Mouse (Mus musculus) olfactory bulb, adult 2 months (tissue): ENCODE measurements around the gene Cmtm2b. TPM values are rescaled to one million over a fixed set of nuclear protein-coding genes. Genes with fewer than 3 reads are reported as not detected.
"Not testable (repeated sequence)": the region's sequence is repeated elsewhere in the genome, so short reads cannot be mapped to it uniquely, and the experiment has no call there.

Experiments
- H3K27ac ChIP-seq: fragments of 200-500 bp; 2 replicates; pipeline ENCODE4 v1.5.1; 2012; ENCODE audit warnings: low read depth, low read length; ENCODE audit not compliant: insufficient read depth
- H3K4me1 ChIP-seq: fragments of 200-500 bp; 2 replicates; pipeline ENCODE4 v1.6.1; 2012; ENCODE audit warnings: low read length; ENCODE audit not compliant: control insufficient read depth, insufficient read depth
- H3K4me3 ChIP-seq: fragments of 200-500 bp; 2 replicates; pipeline ENCODE4 v1.5.1; 2012; ENCODE audit warnings: mild to moderate bottlenecking, low read depth, low read length, moderate library complexity; ENCODE audit not compliant: insufficient read depth
- CTCF ChIP-seq: fragments of 200-500 bp; IDR thresholded peaks from 2 replicates; pipeline ENCODE4 v1.5.1; 2012; ENCODE audit warnings: low read depth, mild to moderate bottlenecking, low read length, moderate library complexity; ENCODE audit not compliant: insufficient read depth
- POLR2A ChIP-seq: fragments of 200-500 bp; IDR thresholded peaks from 2 replicates; pipeline ENCODE4 v1.6.1; 2012; ENCODE audit warnings: mild to moderate bottlenecking, low read depth, low read length, moderate library complexity; ENCODE audit not compliant: insufficient read depth
- WGBS: fragments of 180-500 bp; shearing (Covaris S2); methylation state at CpG from one replicate; pipeline ENCODE4 v1.1.7; 2018; 5-methylcytosine and 5-hydroxymethylcytosine counted together
- polyA plus RNA-seq: library from polyadenylated mRNA; stranded (reverse); fragments of >200 nt; gene quantifications from 2 replicates; pipeline ENCODE4 v1.2.4, GENCODE M21; 2012; ENCODE audit warnings: low replicate concordance; ENCODE audit not compliant: missing spikeins, insufficient read depth, insufficient read length

The Cmtm2b gene
- polyA plus RNA-seq: not detected in 2 replicates

DNA sequence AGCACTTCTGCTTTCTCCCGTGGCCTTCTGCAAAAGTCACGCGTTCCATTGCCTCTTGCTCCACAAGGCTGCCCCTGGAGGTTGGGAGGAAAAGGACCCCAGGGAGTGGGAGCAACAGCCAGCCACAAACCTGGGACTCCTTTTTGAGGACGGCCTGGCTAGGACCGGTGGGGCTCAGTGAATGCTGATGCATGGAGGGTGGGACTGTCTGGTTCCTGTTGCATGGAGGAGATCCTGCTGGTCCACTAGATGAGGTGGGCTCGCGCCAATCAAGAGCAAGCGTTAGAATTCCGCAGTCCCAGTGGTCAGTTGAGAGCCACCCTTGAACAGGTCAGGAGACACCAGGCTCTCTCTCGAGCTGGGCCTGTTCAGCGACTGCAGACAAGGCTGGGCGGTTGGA lies at the start of gene Cmtm2b:
Gene Cmtm2b, plus strand, starts transcription at position 301 of the 400 bp plus-strand sequence.
- 90% methylated on average over 12 of the region's 12 CpGs for WGBS
- H3K4me3 ChIP-seq, H3K27ac ChIP-seq, H3K4me1 ChIP-seq: not testable (repeated sequence)

DNA sequence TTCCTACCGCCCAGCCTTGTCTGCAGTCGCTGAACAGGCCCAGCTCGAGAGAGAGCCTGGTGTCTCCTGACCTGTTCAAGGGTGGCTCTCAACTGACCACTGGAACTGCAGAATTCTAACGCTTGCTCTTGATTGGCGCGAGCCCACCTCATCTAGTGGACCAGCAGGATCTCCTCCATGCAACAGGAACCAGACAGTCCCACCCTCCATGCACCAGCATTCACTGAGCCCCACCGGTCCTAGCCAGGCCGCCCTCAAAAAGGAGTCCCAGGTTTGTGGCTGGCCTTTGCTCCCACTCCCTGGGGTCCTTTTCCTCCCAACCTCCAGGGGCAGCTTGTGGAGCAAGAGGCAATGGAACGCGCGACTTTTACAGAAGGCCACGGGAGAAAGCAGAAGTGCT lies 28.9 kb upstream of the Cmtm2b start, which contains the start of gene Cmtm2a:
Gene Cmtm2a, minus strand, starts transcription at position 101 of the 400 bp plus-strand sequence.
- 92% methylated on average over 12 of the region's 12 CpGs for WGBS
- H3K4me1 ChIP-seq, H3K27ac ChIP-seq: not testable (repeated sequence)

DNA sequence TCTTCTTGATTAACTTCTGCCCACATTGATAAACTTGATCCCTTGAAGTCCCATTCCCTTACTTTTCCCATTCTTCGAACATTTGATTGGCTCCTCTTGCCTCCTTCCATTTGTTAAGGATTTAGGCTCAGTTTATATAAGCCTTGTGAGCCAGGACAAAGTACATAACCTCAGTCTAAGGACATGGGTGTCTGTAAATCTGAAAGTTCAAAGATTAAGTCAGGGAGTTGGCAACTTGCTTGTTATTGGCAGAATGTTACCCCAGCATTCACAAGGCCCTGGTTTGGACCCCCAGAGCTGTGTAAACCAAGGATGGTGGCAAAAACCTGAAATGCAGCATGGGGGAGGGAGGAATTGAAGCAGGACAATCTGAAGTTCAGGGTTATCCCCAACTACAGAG lies 27.6 kb upstream of the Cmtm2b start:
- TF ChIP-seq POLR2A (no peak), CTCF (no peak)
- WGBS: 86% methylated on average over 1 of the region's 1 CpGs

More for the DNA sequence above, 28.9 kb upstream of the Cmtm2b start, which contains the start of gene Cmtm2a:
- not testable (repeated sequence) for H3K4me3 ChIP-seq

DNA sequence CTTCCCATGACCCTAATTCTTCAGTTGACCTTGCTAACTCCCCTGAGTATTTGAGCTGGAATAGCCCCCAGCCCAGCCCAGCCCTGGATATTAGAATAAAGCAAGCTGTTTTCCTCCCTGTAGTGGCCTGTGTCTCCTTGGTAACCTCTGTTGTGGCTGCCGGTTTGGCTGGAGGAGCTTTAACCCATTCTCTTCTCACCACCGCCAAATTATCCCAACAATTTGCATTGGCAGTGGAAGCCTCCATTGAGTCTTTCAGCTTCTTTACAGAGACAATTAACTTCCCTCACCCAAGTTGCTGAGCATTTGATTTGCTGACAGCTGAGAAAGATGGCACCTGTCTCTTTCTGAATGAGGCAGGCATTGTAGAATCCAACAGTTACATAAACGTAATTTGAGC lies 20.5 kb upstream of the Cmtm2b start:
- not testable (repeated sequence) for H3K4me1 ChIP-seq, H3K4me3 ChIP-seq, H3K27ac ChIP-seq
- 30% methylated on average over 3 of the region's 3 CpGs for WGBS

More for the DNA sequence above, 27.6 kb upstream of the Cmtm2b start:
- Histone ChIP-seq H3K4me3 (no peak overlapping the region), H3K4me1 (no peaks in the 10 kb centered on the region), H3K27ac (no peak overlapping the region)

DNA sequence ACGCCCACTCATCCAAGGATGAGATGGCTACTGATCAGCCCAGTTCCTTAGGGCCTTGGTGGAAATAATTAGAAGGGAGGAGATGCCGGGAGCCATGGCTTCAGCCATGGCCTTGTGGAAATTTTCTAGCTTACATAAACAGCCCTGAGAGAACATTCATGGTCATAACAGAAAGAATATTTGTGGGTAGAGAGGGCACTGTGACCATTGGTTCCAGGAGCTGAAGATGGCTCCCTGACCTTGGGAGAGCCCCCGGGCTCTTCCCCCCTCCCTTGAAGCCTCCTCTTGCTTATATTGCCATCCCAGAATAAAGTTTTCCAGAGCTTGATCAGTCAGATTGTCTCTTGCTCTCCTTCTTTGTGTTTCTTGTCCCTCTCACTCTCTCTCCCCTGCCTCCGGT lies 19.5 kb upstream of the Cmtm2b start:
- H3K27ac ChIP-seq, H3K4me1 ChIP-seq, H3K4me3 ChIP-seq: not testable (repeated sequence)
- WGBS: 88% methylated on average over 4 of the region's 4 CpGs

DNA sequence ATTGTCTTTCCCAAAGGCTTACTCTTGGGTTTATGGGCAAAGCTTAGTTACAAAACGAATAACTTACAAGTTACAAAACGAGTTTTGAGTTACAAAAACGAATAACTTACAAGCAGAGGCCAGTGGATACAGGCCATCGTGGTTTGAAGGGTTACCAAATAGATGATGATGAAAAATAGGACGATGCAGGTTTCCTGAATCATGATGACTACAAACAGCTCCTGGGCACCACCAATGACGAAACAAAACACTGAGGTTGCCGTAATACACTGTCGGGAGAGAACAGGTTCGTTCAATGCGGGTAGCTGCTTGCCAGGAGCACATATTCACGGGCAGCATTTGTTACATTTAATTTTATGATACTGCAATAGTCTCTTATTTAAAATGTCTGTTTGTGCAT lies 17.1 kb upstream of the Cmtm2b start:
- TF ChIP-seq CTCF: no peak
- no peaks in the 10 kb centered on the region for H3K4me1 ChIP-seq
- H3K27ac ChIP-seq: no peak overlapping the region
- 89% methylated on average over 11 of the region's 11 CpGs for WGBS
- H3K4me3 ChIP-seq: no peak overlapping the region

DNA sequence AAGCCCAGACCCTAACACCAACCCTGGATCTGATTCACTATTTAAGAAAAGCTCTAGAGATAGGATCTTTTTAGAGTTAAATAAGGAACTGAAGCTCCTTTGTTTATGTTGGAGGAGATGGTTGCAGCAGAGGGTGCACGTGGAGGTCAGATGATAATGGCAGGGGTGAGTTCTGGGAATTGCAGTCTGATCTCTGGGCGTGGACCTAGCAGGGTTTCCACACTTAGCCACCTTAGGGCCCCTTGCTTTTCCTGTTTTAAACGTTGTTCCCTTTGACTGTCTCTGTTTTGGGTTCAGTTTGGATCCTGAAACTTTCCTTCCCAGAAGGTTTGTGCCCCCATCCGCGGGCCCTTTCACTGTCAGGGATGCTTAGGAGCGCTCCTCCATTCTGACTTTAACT lies 13.7 kb upstream of the Cmtm2b start:
- H3K4me1 ChIP-seq, H3K4me3 ChIP-seq, H3K27ac ChIP-seq: not testable (repeated sequence)
- 77% methylated on average over 6 of the region's 6 CpGs for WGBS

DNA sequence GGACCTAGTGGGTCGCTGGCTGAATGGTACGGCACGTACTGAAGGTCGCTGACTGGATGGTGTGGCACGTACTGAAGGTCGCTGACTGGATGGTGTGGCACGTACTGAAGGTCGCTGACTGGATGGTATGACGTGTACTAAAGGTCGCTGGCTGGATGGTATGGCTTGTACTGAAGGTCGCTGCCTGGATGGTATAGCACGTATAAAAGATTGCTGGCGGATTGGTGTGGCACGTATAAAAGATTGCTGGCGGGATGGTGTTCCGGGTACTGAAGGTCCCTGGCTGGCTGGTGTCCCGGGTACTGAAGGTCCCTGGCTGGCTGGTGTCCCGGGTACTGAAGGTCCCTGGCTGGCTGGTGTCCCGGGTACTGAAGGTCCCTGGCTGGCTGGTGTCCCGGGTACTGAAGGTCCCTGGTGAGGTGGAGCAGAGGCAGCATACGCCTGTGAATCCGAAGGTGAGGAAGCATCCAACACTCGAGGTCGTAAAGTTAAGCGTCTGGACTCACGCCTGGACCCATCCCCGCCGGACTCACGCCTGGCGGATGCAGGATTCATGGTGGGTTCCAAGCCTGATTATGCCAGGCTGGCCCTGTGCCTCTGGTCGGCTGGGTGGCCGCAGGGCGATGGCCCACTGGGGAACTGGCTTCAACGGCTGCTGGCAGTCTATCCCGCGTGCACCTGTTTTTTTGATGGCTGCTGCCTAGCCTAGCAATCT lies 12.4 kb upstream of the Cmtm2b start, which contains the start of the genes Gm45711 and Cmtm1:
Gene Gm45711, minus strand, starts transcription at position 641 of the 715 bp plus-strand sequence.
Gene Cmtm1, minus strand, starts transcription at position 705 of the 715 bp plus-strand sequence.
- not testable (repeated sequence) for H3K27ac ChIP-seq, H3K4me3 ChIP-seq, H3K4me1 ChIP-seq
- WGBS: 84% methylated on average over 36 of the region's 36 CpGs

DNA sequence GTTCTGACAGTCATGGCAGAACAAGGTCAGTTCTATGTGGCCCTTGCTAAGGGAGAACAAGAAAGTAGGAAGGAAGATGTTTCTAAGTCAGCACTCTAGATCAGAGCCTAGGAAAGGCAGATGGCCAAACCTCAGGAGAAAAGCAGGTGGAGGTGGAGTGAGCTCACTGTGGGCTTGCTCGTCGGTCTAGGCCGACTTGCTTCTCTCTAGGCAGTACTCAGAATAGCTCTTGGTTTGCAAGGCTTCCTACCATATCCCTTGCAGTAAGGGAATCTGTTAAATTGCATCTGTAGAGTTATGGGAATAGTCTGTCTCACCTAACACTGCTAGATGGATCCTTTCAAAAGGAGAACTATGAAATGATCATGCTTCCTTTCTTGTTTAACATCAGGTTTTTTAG lies 10.0 kb upstream of the Cmtm2b start:
- not testable (repeated sequence) for H3K4me1 ChIP-seq, H3K4me3 ChIP-seq, H3K27ac ChIP-seq
- WGBS: 87% methylated on average over 3 of the region's 3 CpGs

DNA sequence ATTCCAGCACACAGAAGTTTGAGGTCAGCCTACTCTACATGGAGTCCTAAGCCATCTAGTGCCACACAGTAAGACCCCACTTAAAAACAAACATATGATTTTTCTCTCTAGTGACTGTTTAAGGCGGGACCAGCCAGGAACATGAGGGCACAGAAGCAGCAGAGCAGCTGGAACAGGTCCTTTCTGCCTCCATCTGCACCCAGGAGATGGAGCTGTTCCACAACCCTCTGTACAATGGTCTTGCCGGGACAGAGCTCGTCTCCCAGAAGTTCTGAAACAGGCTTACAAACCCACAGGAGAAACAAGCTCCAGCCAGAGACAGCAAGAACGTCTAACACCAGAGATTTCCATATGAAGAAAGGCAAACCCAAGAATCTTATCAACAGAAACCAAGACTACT lies 8.7 kb upstream of the Cmtm2b start:
- Histone ChIP-seq H3K4me3 (no peak overlapping the region), H3K4me1 (no peaks in the 10 kb centered on the region), H3K27ac (no peak overlapping the region)
- TF ChIP-seq POLR2A: no peak
- no peak for TF ChIP-seq CTCF
- whole genome bisulfite sequencing: 49% methylated on average over 4 of the region's 4 CpGs

DNA sequence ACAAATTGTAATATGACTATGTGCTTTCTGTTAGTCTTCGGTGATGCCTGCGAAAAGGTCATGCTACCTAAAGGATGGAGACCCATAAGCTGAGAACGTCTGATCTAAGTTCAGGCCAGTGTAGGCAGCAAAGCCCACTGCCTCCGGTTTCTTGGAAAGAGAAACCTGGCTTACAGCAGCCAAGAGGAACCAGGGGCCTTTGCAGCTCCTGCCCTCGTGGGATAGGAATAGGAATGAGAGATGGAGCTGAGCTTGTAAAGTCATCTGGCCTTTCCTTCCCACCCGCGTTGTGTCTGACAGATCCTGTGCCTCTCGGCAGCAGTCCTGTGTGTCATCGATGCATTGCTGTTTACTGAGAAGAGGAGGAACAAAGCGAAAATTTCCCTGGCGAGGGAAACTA lies 763 bp upstream of the Cmtm2b start, which contains the start of gene Gm11020:
Gene Gm11020, plus strand, starts transcription at position 301 of the 400 bp plus-strand sequence.
- H3K4me3 ChIP-seq, H3K4me1 ChIP-seq, H3K27ac ChIP-seq: not testable (repeated sequence)
- 69% methylated on average over 11 of the region's 11 CpGs for WGBS
